Mouse (Mus musculus): ENCODE data around the gene AC131692.1.
"Not testable (repeated sequence)": the region's sequence is repeated elsewhere in the genome, so short reads cannot be mapped to it uniquely, and the experiment has no call there.

The AC131692.1 gene

DNA sequence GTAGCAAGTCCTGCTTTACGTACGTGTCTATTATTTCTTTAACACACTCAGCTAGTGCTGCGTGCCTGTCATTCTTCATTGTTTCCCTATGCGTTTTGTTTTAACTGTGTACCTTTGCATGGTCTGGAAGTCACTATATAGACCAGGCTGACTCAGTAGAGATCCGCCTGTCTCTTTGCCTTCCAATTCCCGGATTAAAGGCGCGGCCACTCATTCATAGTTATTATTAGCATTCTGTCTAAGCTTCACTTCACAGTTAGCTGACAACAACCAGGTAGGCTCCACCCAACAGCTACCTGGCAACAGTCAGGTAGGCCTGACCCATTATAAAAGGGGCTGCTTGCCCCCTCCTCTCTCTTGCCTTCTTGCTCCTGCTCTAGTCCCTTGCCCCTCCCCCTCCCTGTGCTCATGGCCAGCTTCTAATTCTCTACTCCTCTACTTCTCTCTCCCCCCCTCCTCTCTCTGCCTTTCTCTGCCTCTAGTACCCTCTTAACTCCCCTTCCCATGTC lies 24.5 kb downstream of the AC131692.1 start:
- DNase-seq, result no peak

DNA sequence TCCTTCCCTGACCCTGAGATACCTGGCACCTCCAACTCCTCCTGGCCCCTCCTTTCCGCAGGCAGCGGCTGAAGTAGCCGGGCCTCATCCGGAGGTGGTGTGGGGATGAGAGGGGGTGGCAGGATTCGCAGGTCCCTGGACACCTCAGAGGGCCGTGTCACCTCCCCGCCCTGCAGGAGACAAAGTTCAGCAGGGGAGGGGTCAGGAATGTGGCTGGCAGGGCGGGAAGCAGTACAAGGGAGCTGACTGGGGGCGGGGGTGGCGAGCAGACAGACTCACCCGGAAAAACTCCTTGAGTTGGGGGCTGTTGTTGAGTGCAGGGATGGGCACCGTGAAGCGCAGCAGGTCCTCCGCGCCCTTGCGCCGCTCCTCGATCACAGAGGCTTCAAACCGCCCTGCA lies 27.5 kb downstream of the AC131692.1 start:
- DNase-seq, result no peak

DNA sequence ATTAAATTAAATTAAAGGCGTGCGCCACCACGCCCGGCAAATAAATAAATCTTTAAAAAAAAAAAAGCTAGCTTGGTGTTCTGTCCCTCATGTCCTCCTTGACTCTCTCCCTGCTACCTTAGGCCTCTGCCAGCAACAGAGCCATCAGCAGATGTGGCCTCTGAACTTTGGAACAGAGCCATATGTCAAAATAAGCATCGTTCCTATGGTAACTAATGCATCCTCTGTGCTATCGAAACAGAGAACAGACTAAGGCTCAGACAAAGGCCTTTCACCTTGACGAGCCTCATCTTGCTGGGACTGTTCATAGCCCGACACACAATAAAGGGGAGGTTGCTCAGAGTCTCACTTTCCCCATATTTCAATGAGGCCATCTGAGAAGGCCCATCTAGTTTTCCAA lies 29.1 kb downstream of the AC131692.1 start:
- no peak for DNase-seq

DNA sequence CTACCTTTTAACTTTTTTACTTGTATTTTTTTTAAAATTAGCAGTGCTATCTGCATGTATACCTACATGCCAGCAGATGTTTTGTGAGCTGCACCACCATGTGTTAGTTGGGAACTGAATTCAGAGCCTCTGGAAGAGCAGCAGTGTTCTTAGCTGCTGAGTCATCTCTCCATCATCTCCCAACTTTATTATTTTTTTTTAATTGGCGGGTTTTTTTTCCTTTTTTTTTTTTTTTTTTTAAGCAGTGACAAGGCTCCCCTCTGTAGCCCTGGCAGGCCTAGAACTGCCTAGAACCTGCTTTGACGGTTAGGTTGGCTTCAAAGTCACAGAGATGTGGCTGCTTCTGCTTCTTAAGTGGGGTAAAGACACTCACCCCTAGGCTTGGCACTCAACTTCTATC lies 30.7 kb downstream of the AC131692.1 start:
- DNase-seq, result no peak

DNA sequence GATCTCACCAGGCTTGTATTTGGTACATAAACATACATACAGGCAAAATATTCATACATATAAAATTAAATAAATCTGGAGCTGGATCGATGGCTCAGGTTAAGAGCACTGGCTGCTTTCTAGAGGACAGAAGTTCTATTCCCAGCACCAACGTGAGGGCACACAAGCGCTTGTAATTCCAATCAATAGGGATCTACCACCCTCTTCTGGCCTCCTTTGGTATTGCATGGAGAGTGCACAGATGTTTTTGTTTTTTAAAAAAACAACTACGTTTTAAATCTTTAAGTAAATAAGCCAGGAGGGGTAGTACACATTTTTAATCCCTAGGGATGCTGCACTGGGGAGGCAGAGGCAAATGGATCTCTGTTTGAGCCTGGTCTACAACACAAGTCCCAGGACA lies 32.1 kb downstream of the AC131692.1 start:
- DNase-seq, result peak; percentile 78 to 81

DNA sequence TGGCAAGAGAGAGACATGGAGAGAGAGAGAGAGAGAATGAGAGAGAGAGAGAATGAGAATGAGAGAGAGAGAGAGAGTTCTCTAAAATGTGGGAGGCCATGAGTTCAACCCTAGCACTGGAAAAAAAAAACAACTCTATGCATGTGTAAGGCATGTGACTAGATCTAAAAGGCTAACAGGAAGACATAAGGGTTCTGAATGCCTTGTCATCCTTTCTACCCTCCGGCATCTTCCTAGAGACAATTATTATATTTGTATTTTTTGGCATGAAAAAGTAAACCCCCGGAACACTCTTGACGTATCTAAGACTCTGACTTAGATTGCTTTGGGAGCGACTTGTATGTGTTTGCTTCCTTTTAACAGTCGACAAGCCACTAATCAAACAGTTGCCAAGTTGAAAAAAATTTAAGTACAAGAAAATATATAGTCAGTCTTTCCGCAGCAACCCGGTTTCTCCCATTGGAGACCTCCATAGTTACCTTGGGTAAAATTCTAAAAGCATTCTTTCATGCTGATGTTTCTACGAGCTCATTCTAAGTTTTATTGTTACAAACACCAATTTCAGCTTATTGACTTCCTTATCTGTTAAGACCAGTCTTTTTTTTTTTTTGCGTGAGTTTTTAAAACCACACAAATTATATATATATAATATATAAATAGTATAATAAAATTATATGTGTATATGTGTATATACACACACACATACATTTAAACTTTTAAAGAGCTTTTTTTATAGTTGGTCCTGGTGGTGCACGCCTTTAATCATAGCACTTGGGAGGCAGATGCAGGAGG lies 32.8 kb downstream of the AC131692.1 start:
- DNase-seq, result no peak

DNA sequence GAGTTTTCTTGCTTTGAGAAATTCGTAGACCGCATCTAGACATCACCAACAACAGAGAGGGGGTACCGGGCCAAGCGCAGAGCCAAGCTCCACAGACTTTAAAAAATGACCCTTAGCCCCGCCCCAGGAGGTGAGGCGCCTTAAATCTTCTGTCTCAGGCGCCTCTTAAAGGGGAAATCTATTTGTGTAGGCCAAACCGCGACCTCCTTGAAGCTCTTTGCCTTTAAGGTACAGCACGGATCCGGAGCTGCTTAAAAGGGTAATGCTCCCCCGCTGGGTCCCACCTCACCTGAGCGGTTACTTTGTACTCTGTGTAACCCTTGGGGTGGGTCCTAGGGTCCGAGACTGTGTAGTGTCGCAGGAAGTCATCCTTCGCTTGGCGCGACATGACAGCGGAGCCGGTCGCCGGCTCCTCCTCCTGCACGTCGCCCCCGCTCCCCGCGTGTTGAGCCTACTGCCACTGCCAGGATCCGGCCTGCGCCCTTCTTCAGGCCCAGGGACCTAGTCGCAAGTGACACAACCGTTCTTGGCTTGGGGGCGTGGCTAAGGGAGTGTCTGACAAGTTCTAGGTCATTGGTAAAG lies 33.6 kb downstream of the AC131692.1 start, which contains the start of gene Snx15:
TSS of gene Snx15 (minus strand) at position 545 of the 582 bp plus-strand sequence.
- DNase-seq, result peak; percentile 97

DNA sequence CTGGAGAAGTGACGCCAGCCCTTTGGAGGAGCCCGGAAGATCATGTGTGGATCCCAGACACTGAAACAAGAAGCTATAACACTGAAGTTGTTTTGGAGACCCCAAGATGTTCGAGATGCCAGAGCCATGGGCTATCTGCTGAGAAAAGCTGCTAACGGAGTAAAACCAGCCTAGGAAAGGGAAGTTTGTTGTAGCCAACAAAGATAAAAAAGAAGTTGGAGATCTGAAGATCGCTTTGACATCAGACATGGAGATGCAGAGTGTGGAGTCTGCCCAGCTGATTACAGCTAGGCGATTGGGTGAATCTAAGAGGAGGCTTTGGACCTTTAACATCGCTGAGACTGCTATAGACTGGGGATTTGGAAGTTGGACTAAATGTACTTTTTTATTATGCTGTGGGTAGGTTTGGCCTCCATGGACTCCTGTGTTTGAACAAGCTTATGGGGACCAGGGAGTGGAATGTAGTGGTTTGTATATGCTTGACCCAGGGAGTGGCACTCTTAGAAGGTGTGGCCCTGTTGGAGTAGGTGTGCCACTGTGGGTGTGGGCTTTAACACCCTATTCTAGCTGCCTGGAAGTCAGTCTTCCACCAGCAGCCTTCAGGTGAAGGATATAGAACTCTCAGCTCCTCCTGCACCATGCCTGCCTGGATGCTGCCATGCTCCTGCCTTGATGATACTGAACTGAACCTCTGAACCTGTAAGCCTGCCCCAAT lies 36.4 kb downstream of the AC131692.1 start:
- DNase-seq, result not testable (repeated sequence)

DNA sequence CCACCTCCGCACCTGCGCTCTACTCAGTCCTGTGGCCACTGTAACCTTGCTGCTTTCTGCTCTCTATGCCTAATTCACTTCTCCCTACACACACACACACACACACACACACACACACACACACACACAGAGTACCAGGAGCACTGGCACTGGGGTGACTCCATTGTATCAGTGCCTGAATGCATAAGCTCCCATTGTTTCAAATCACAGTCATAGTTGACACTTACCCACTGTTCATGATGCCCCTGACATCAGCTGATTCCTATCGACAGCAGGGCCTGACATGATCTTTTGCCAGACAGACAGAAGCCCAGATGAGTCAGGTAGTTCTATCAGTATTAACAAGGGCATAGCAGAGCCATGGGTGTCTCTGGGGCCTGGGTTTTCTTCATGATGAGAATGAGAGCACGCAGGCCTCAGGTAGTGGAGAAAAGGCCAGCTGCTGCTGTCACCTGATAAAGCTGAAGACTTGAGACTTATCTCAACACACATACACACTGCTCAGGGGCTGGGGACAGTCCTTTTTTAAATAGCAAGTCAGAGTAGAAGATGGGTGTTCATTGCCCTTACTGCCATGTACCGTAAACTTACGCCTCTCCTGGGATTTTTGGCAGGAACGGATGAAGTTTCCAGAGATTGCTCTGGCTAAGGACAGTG lies 38.1 kb downstream of the AC131692.1 start:
- no peak for DNase-seq

DNA sequence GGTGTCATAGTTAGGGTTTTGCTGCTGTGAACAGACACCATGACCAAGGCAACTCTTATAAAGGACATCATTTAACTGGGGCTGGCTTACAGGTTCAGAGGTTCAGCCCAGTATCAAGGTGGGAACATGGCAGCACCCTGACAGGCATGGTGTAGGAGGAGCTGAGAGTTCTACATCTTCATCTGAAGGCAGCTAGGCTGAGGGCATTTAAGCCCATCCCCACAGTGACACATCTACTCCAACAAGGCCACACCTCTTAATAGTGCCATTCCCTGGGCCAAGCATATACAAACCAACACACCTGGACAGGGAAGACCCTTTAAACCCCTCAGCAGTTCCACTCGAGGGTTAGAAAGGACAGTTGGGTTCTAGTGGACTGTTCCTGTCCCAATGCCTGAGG lies 39.0 kb downstream of the AC131692.1 start:
- not testable (repeated sequence) for DNase-seq

DNA sequence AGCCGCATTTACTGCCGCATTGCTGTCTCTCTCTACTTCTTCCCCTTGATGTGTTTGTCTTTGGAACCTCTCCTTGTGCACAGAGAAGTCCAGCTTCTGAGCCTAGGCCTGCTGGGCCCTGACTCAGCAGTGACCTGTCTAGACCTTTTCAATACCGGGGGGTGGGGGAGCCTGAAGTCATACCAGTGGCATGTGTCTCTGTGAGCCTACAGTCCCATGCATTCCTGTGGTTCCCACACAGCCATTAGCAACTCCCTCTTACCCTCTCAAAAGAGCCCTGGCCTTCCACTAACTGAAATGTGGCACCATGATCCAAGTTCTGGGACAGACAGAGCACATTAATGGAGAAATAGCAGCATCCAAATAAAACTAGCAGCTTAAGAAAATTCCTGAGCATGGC lies 42.2 kb downstream of the AC131692.1 start:
- no peak for DNase-seq

DNA sequence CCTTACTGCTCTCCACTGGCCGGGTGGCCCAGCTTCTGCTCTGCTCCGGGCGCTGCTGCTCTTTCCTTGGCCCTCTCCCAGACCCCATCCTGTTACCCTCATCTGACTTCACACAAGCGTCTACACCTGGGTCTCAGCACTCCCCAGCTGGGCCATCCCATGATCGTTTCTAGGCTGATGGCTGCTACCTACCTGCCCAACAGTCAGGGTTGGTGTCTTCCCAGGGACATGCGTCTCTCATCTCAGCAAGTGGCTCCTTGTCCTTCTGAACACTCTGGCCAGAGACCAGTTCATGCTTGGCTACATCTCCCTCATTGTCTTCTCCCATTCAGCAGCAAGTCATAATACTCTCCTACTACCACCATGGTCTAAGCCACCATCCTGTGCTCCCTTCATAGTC lies 45.5 kb downstream of the AC131692.1 start:
- no peak for DNase-seq

DNA sequence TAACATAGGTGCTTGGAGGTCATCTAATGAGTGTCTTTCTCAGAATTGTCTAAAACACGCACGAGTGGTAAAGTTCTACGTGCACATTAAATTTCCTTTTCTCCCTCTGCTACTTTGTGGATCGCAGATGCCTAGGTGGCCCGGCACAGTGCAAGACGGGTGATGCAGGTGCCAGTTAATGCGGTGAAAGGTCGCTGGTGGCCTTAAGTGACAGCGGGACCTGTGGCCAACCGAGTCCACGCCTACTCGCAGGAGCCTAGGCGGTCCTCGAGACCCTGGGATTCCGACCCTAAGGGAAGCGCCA lies 46.1 kb downstream of the AC131692.1 start:
- no peak for DNase-seq

DNA sequence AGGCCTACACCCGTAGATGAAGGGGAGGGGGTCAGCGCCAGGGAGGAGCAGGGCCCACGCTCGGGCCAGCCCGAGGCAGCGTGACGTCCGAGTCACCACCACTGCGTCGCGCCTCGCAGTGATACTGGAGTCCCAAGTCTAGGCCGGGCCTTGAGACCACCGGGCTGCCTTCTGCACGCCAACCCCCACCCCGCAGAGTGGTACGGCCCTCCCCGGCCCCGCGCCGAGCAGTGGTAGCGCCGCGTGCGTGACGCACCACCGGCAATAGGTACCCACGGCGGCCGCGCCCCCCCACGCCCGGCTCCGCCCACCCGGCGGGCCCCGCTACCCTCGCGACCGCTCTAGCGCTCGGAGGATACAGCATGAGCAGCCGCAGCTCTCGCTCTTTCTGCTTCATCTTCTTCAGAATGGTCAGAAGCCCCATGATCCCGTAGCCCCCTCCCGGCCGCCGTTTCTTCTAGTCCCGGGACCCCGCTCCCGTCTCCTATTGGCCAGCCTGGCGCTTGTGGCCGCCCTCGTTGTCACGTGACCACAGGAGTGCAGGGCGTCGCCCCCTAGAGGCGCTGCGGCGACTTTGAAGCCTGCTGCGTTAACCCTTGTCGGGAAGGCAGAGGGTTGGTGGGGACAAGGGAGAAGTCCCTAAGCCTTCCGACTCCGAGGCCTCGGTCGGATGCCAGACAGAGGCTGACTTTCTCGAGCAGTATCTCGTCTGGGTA lies 46.6 kb downstream of the AC131692.1 start, which contains the start of gene Batf2:
TSS of gene Batf2 (plus strand) at position 306 of the 716 bp plus-strand sequence.
- peak; percentile 92 to 93 for DNase-seq

DNA sequence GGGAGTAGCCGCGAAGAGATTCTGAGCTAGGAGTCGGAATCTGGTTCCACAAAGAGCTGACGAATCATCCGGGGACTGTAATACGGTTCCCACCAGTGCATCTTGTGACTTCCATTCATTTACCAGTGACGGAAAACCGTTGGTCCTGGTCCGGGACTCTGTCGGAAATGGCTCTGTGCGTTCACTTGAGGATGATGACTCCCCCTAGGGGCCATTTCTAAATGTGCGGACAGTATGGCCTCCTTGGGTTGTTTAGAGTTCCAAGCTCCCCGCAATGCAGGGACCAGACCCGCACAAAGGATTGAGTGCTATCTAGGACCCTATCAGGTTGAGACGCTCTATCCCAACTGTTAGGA lies 47.2 kb downstream of the AC131692.1 start, which contains the start of gene Arl2:
TSS of gene Arl2 (minus strand) at position 155 of the 356 bp plus-strand sequence.
- peak; percentile 80 to 86 for DNase-seq

DNA sequence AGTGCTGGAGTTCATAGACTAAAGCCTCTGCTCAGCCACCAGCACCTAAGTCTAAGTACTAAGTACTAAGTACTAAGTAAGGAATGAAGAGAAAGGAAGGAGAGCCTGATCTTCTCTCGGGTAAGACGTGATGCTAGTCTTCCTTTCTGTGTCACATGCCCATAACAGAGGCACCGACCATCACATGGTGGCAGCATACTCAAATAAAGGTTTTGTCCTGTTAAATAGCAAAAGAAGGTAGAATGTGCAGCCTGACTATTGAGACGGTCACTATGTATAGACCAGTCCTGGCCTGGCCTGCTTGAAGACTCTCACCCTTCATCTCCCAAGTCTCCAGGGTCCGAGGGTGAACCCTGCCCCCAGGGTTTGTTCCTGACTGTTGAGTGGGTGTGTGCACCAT lies 50.6 kb downstream of the AC131692.1 start:
- no peak for DNase-seq

All from B cell, adult 2 months (primary cell).